Mouse (Mus musculus): ENCODE measurements at regions not wholly inside any gene's neighbourhood (a gene's known extent, or its start where the extent isn't known, plus 50 kb on each side); places are given as distances from the start of the nearest gene placed in this dataset.

GRCm38 (mm10) chr2:21085517-21085916 is 116.8 kb upstream of the Arhgap21 start:
- 60% methylated on average over 5 of the region's 5 CpGs for WGBS
- no peak for ATAC-seq (ENCODE audit: insufficient number of reproducible peaks, insufficient read depth, low FRiP score, low read depth)
- Histone ChIP-seq H3K36me3 (ENCODE audit: control insufficient read depth, insufficient read depth, low read length) (no peaks in the 10 kb centered on the region), H3K9me3 (ENCODE audit: control insufficient read depth, low read depth, low read length) (no peaks in the 10 kb centered on the region; the same call in 1 of the 2 replicates), H3K9ac (replicated peaks; ENCODE audit: low read depth, low read length) (no peak overlapping the region), H3K27ac (ENCODE audit: low read length) (no peak overlapping the region), H3K4me2 (replicated peaks; ENCODE audit: low read depth, low read length) (no peak overlapping the region), H3K4me3 (ENCODE audit: low read depth, low read length) (no peak overlapping the region), H3K4me1 (ENCODE audit: control insufficient read depth, insufficient read depth, low read length) (no peaks in the 10 kb centered on the region), H3K27me3 (ENCODE audit: control insufficient read depth, insufficient read depth, low read length) (no peaks in the 10 kb centered on the region)

- Histone ChIP-seq H3K36me3 (ENCODE audit: control insufficient read depth, insufficient read depth, low read length) (no peaks in the 10 kb centered on the region), H3K27me3 (ENCODE audit: control insufficient read depth, insufficient read depth, low read length) (no peaks in the 10 kb centered on the region), H3K4me3 (ENCODE audit: low read depth, low read length) (no peak overlapping the region), H3K27ac (ENCODE audit: low read length) (no peak overlapping the region), H3K9ac (replicated peaks; ENCODE audit: low read depth, low read length) (no peak overlapping the region), H3K9me3 (ENCODE audit: control insufficient read depth, low read depth, low read length) (no peaks in the 10 kb centered on the region), H3K4me2 (replicated peaks; ENCODE audit: low read depth, low read length) (no peak overlapping the region), H3K4me1 (ENCODE audit: control insufficient read depth, insufficient read depth, low read length) (no peaks in the 10 kb centered on the region)
- WGBS = 85% methylated on average over 9 of the region's 9 CpGs
- no peak for ATAC-seq (ENCODE audit: insufficient number of reproducible peaks, insufficient read depth, low FRiP score, low read depth)
Measured at GRCm38 (mm10) chr2:21067292-21067850, 98.7 kb upstream of the Arhgap21 start.

DNA sequence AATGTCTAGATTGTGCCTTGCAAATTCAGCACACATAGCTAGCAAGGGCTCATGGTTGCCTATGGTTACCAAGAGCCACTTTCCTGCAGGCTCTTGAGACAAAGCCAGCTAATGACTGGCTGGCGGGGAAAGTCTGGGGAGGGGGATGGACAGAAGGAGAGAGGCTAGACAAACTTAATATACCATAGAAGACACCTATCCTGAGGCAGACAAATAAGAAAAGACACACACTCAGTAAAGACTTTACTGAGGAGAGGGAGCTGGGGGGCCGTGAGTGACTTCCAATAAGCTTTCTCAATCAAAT is 91.6 kb upstream of the Arhgap21 start:
- H3K36me3 ChIP-seq (ENCODE audit: control insufficient read depth, insufficient read depth, low read length) = no peaks in the 10 kb centered on the region
- 68% methylated on average over 2 of the region's 2 CpGs for WGBS
- H3K27ac ChIP-seq (ENCODE audit: low read length) = no peak overlapping the region
- H3K4me1 ChIP-seq (ENCODE audit: control insufficient read depth, insufficient read depth, low read length) = no peaks in the 10 kb centered on the region
- no peak overlapping the region for H3K4me2 ChIP-seq (replicated peaks; ENCODE audit: low read depth, low read length)
- no peaks in the 10 kb centered on the region for H3K9me3 ChIP-seq (ENCODE audit: control insufficient read depth, low read depth, low read length)
- H3K9ac ChIP-seq (replicated peaks; ENCODE audit: low read depth, low read length) = no peak overlapping the region
- H3K4me3 ChIP-seq (ENCODE audit: low read depth, low read length) = no peak overlapping the region
- H3K27me3 ChIP-seq (ENCODE audit: control insufficient read depth, insufficient read depth, low read length) = no peaks in the 10 kb centered on the region
- ATAC-seq (ENCODE audit: insufficient number of reproducible peaks, insufficient read depth, low FRiP score, low read depth) = no peak

DNA sequence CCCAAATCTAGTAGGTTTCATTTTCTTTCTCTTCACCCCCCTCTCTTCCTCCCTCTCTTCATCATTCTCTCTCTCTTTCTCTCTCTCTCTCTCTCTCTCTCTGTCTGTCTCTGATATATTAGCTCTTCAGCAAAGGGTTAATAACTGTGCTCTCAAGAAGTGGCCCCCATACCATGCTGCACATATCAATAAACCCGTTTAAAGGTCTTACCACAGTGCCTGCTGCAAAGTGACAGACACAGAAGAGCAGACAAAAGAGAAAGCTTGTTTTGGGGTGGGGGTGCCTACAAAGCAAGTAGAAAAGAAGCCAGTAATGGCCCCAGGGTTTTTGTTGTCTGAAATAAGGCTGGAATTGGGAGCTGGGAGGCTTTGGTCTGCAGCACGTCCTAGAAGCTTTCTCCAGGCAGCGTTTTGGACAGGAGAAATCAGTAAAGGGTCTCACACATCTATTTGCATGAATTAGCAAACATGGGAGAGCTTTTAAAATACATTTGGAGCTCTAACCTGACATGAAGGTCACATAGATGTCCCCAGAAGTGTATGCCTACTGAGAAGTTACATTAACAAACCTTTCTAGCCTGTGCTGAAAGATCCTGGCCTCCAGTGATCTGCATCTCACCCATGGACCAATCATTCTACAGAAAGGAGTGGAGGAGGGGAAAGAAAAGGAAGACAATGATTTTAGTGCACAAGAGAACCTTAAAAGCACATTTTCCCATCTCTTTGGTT is 91.1 kb upstream of the Arhgap21 start:
- Histone ChIP-seq H3K4me1 (ENCODE audit: control insufficient read depth, insufficient read depth, low read length) (no peaks in the 10 kb centered on the region), H3K4me3 (ENCODE audit: low read depth, low read length) (no peak overlapping the region), H3K27ac (ENCODE audit: low read length) (no peak overlapping the region), H3K4me2 (replicated peaks; ENCODE audit: low read depth, low read length) (no peak overlapping the region), H3K36me3 (ENCODE audit: control insufficient read depth, insufficient read depth, low read length) (no peaks in the 10 kb centered on the region), H3K27me3 (ENCODE audit: control insufficient read depth, insufficient read depth, low read length) (no peaks in the 10 kb centered on the region), H3K9ac (replicated peaks; ENCODE audit: low read depth, low read length) (no peak overlapping the region), H3K9me3 (ENCODE audit: control insufficient read depth, low read depth, low read length) (no peaks in the 10 kb centered on the region)
- no peak for ATAC-seq (ENCODE audit: insufficient number of reproducible peaks, insufficient read depth, low FRiP score, low read depth)
- WGBS = 38% methylated on average over 3 of the region's 3 CpGs

- H3K4me1 ChIP-seq (ENCODE audit: control insufficient read depth, insufficient read depth, low read length) = no peaks in the 10 kb centered on the region
- no peak overlapping the region for H3K4me2 ChIP-seq (replicated peaks; ENCODE audit: low read depth, low read length)
- no peak overlapping the region for H3K27ac ChIP-seq (ENCODE audit: low read length)
- no peak for ATAC-seq (ENCODE audit: insufficient number of reproducible peaks, insufficient read depth, low FRiP score, low read depth)
- no peaks in the 10 kb centered on the region for H3K27me3 ChIP-seq (ENCODE audit: control insufficient read depth, insufficient read depth, low read length)
- no peak overlapping the region for H3K4me3 ChIP-seq (ENCODE audit: low read depth, low read length)
- H3K9me3 ChIP-seq (ENCODE audit: control insufficient read depth, low read depth, low read length) = no peaks in the 10 kb centered on the region
- no peaks in the 10 kb centered on the region for H3K36me3 ChIP-seq (ENCODE audit: control insufficient read depth, insufficient read depth, low read length)
- H3K9ac ChIP-seq (replicated peaks; ENCODE audit: low read depth, low read length) = no peak overlapping the region
- WGBS = 86% methylated on average over 3 of the region's 3 CpGs
Measured at GRCm38 (mm10) chr2:21058940-21059339, 90.3 kb upstream of the Arhgap21 start.

DNA sequence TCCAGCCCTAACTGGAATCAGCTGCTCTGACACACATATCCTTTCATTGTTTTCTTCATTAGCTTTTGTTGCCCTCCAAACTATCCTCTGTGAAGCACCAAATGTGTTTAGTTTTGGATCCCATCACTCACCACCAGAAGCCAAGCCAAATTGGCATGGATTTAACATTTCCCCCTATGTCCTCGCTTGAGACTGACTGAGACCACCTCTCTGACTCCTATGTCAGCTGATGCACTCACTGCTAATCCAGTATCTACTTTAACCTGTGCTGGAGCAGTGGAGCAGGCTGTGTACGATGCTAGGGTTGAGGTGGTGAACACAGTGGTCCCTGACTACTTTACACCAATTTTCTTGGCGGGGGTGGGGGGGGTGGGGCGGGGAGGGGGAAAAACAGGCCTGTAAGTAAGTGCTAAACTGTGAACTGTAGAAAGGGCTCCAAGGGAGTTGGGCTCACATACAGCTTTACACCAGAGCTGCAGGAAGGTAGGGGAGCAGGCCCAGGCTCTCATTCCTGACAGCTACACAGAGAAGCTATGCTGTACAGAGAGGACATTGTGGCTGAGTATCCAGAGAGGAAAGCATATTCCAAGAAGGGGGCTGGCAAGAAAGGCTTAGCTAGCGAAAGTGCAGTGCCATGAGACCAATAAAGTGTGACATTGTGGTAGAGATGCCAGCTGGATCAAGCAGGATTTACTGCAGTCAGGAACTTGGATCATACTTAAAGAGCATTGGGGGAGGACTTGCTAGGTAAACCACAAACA is 87.9 kb upstream of the Arhgap21 start:
- no peak overlapping the region for H3K9ac ChIP-seq (replicated peaks; ENCODE audit: low read depth, low read length)
- H3K4me3 ChIP-seq (ENCODE audit: low read depth, low read length) = no peak overlapping the region
- no peak overlapping the region for H3K27ac ChIP-seq (ENCODE audit: low read length)
- H3K4me2 ChIP-seq (replicated peaks; ENCODE audit: low read depth, low read length) = no peak overlapping the region
- WGBS = 63% methylated on average over 5 of the region's 5 CpGs
- no peaks in the 10 kb centered on the region for H3K4me1 ChIP-seq (ENCODE audit: control insufficient read depth, insufficient read depth, low read length)
- no peaks in the 10 kb centered on the region for H3K36me3 ChIP-seq (ENCODE audit: control insufficient read depth, insufficient read depth, low read length)
- no peaks in the 10 kb centered on the region for H3K27me3 ChIP-seq (ENCODE audit: control insufficient read depth, insufficient read depth, low read length)
- ATAC-seq (ENCODE audit: insufficient number of reproducible peaks, insufficient read depth, low FRiP score, low read depth) = no peak
- no peaks in the 10 kb centered on the region for H3K9me3 ChIP-seq (ENCODE audit: control insufficient read depth, low read depth, low read length)

DNA sequence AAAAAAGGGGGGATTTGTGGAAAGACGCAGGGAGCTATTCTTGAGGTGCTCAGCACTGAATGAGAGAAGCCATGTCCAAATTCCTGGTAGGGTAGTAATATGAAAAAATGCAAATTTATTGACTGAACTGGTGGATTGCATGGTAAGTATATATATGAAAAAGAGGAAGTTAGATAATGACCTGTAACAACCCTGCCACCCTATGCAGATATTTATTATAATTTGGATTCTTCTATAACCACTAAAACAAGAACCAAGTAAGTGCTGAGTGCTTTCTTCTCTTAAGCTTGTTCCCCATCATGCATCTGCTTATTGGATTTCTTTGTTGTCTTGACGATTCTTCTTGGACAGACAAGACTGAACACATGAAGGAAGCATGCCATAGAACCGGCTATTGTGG is 86.7 kb upstream of the Arhgap21 start:
- WGBS = 89% methylated on average over 3 of the region's 3 CpGs
- Histone ChIP-seq H3K36me3 (ENCODE audit: control insufficient read depth, insufficient read depth, low read length) (no peaks in the 10 kb centered on the region), H3K9ac (replicated peaks; ENCODE audit: low read depth, low read length) (no peak overlapping the region), H3K4me2 (replicated peaks; ENCODE audit: low read depth, low read length) (no peak overlapping the region), H3K4me1 (ENCODE audit: control insufficient read depth, insufficient read depth, low read length) (no peaks in the 10 kb centered on the region), H3K4me3 (ENCODE audit: low read depth, low read length) (no peak overlapping the region), H3K9me3 (ENCODE audit: control insufficient read depth, low read depth, low read length) (no peaks in the 10 kb centered on the region), H3K27me3 (ENCODE audit: control insufficient read depth, insufficient read depth, low read length) (no peaks in the 10 kb centered on the region), H3K27ac (ENCODE audit: low read length) (no peak overlapping the region)
- no peak for ATAC-seq (ENCODE audit: insufficient number of reproducible peaks, insufficient read depth, low FRiP score, low read depth)

DNA sequence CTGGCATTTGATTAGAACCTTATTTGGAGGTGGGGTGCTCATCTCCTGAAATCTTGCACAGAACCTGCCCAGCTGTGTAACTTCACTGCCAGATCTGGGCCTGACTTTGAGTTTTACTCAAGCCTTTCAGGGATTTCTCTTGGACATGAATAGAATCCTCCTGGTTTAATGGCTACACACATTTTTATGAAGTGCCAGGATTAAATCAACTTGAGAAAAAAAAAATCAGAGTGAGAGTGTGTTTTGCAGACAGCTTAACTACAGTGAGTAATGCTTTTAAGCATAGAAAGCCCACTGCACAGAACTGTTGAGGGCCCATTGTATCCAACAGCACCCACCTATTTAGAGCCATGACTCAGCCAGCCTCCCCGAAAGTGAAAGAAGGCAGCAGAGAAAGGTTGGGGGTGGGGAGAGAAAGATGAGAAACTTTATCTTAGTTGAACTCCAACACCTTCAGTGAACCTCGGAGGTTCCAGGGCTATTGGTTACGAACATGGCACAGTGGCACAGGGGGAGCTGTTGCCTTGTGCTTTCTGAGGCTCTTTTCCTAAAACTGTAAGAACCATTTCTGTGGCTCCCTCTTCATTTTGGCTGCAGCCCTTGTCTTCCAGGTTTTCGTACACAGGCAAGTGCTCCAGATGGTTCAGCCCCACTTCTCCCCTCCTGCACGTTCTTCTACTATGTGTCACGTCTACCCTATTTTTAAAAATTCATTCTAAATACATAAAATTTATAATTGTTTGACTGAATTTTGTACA is 85.8 kb upstream of the Arhgap21 start:
- H3K27ac ChIP-seq (ENCODE audit: low read length) = no peak overlapping the region

More for the DNA sequence above, 85.8 kb upstream of the Arhgap21 start:
- Histone ChIP-seq H3K4me2 (replicated peaks; ENCODE audit: low read depth, low read length) (no peak overlapping the region), H3K9me3 (ENCODE audit: control insufficient read depth, low read depth, low read length) (no peaks in the 10 kb centered on the region), H3K4me1 (ENCODE audit: control insufficient read depth, insufficient read depth, low read length) (no peaks in the 10 kb centered on the region), H3K27me3 (ENCODE audit: control insufficient read depth, insufficient read depth, low read length) (no peaks in the 10 kb centered on the region), H3K4me3 (ENCODE audit: low read depth, low read length) (no peak overlapping the region), H3K9ac (replicated peaks; ENCODE audit: low read depth, low read length) (no peak overlapping the region), H3K36me3 (ENCODE audit: control insufficient read depth, insufficient read depth, low read length) (no peaks in the 10 kb centered on the region)
- ATAC-seq (ENCODE audit: insufficient number of reproducible peaks, insufficient read depth, low FRiP score, low read depth) = no peak
- 70% methylated on average over 6 of the region's 6 CpGs for WGBS
